Mouse (Mus musculus): ENCODE measurements around the gene Ccdc106. TPM values are rescaled to one million over a fixed set of nuclear protein-coding genes. Genes with fewer than 3 reads are reported as not detected.
A peak's percentile ranks its signal among the peaks of the same experiment; 100 is the strongest.

Gene Ccdc106
- total and polyA plus RNA-seq, 2 experiments: 0.28 to 0.35 TPM

DNA sequence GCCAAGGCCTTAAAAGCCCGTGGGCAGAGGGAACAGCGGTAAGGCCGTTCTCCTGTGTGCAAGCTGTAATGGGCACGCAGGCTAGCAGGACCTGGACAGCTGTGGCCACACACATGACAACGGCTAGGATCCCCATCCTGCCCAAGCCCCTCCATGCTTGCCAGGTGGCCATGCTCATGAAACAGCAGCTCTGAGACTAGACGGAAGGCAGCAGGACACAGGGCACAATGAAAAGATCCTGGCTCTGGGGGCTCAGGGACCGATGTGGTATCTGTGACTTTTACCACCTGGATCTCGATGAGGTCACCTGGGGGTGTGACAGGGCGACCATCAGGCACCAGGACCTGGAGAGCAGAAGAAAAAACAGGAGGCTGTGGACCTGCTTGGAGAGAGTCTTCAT is 15.8 kb downstream of the Ccdc106 start:
- no peaks in the 10 kb centered on the region for H3K79me2 ChIP-seq (ENCODE audit: control insufficient read depth, insufficient read depth, low read length)
- TF ChIP-seq POLR2A (IDR thresholded peaks at IDR 0.05; ENCODE audit: extremely low read depth, insufficient read depth, low read length) (no peak), CTCF (IDR thresholded peaks at IDR 0.05; ENCODE audit: low read depth, low read length) (no peak)
- WGBS: 97% methylated on average over 9 of the region's 9 CpGs
- H3K36me3 ChIP-seq (ENCODE audit: control insufficient read depth, insufficient read depth, low read length): peaks cover 8% of the 10 kb centered on the region
- H3K4me1 ChIP-seq (ENCODE audit: control insufficient read depth, insufficient read depth, low read length): peaks cover 2% of the 10 kb centered on the region
- DNase-seq (ENCODE audit: extremely low read depth, low read depth, low spot score): no peak
- H3K9ac ChIP-seq (ENCODE audit: low read depth, low read length): no peak overlapping the region
- no peak overlapping the region for H3K27ac ChIP-seq (replicated peaks; ENCODE audit: insufficient read depth, low read depth, low read length)
- H3K4me3 ChIP-seq (ENCODE audit: insufficient read depth, low read depth, low read length): no peak overlapping the region
- 0 out of 2 replicates have a peak, but pooled peaks cover 3% of the 10 kb centered on the region for H3K27me3 ChIP-seq (ENCODE audit: control insufficient read depth, insufficient read depth, low read length)

DNA sequence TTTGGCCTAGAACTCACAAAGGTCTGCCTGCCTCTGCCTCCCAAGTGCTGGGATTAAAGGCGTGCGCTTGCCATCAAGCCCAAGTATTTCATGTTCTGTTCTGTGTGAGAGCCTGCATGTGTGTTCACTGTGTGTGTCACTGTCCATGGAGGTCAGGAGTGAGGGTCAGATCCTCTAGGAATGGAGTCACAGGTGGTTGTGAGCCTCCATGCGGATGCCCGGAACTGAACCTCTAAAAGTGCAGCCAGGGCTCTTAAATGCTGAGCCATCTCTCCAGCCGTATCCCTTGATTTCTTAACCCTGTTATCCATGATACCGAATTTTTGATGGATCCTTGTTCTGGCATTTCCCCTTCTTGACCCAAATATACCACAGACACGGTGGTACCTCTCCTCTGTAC is 16.7 kb downstream of the Ccdc106 start:
- peaks cover 2% of the 10 kb centered on the region for H3K4me1 ChIP-seq (ENCODE audit: control insufficient read depth, insufficient read depth, low read length)
- WGBS: 96% methylated on average over 7 of the region's 7 CpGs
- no peaks in the 10 kb centered on the region for H3K79me2 ChIP-seq (ENCODE audit: control insufficient read depth, insufficient read depth, low read length)
- no peak overlapping the region for H3K9ac ChIP-seq (ENCODE audit: low read depth, low read length)
- TF ChIP-seq POLR2A (IDR thresholded peaks at IDR 0.05; ENCODE audit: extremely low read depth, insufficient read depth, low read length) (no peak), CTCF (IDR thresholded peaks at IDR 0.05; ENCODE audit: low read depth, low read length) (no peak)
- peaks cover 1% of the 10 kb centered on the region; the same call in 1 of the 2 replicates for H3K36me3 ChIP-seq (ENCODE audit: control insufficient read depth, insufficient read depth, low read length)
- no peak overlapping the region for H3K27ac ChIP-seq (replicated peaks; ENCODE audit: insufficient read depth, low read depth, low read length)
- no peak overlapping the region for H3K4me3 ChIP-seq (ENCODE audit: insufficient read depth, low read depth, low read length)
- no peaks in the 10 kb centered on the region for H3K27me3 ChIP-seq (ENCODE audit: control insufficient read depth, insufficient read depth, low read length)
- no peak for DNase-seq (ENCODE audit: extremely low read depth, low read depth, low spot score)

DNA sequence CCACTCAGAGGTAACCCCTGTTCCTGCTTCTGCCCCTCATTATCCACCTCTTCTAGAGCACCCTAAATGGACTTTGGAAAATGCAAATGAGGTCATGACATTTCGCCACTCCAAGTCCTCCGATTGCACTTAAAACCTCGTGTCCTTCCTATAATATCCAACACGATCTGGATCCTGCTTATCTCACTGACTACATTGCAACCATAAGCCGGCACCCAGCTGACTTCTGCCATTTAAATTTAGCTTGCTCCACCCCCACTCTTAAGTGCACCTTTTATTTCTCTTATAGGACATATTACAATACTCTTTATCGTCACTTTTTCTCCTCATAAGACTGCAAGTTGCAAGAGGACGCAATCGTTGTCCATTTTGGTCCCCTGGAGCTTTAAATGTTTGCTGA is 17.1 kb downstream of the Ccdc106 start:
- Histone ChIP-seq H3K36me3 (ENCODE audit: control insufficient read depth, insufficient read depth, low read length) (no peaks in the 10 kb centered on the region), H3K9ac (ENCODE audit: low read depth, low read length) (no peak overlapping the region), H3K27ac (replicated peaks; ENCODE audit: insufficient read depth, low read depth, low read length) (no peak overlapping the region), H3K79me2 (ENCODE audit: control insufficient read depth, insufficient read depth, low read length) (no peaks in the 10 kb centered on the region), H3K4me3 (ENCODE audit: insufficient read depth, low read depth, low read length) (no peak overlapping the region), H3K4me1 (ENCODE audit: control insufficient read depth, insufficient read depth, low read length) (peaks cover 2% of the 10 kb centered on the region), H3K27me3 (ENCODE audit: control insufficient read depth, insufficient read depth, low read length) (no peaks in the 10 kb centered on the region)
- no peak for DNase-seq (ENCODE audit: extremely low read depth, low read depth, low spot score)
- TF ChIP-seq POLR2A (IDR thresholded peaks at IDR 0.05; ENCODE audit: extremely low read depth, insufficient read depth, low read length): no peak
- TF ChIP-seq CTCF (IDR thresholded peaks at IDR 0.05; ENCODE audit: low read depth, low read length): no peak
- 66% methylated on average over 8 of the region's 8 CpGs for WGBS

DNA sequence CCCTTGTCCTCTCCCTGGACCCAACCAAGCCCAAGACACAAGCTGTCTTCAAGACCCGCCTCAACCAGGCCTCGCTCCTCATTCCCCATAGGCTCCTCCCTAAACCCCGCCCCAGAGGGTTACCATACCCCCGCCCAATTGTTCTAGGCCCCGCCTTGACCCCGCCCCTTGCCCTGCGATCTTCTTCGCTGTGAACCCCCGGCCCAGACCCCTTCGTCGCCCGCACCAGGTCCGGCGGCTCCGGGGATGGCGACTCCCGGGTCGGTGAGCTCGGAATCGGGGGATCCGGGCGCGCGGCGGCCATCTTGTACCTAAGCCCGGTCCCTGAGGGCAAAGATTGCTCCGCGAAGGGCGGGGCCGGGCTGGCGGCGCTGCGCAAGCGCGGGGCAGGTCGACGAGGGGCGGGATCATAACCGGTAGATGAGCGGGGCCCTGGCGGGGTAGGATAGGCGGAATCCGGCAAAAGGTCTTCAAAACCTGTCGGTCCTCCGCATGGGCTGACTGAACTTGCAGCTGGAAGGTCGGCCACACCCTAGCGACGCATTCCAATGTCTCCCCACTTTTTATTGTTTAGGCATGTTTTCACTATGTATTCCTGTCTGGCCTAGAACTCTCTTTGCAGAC is 17.9 kb downstream of the Ccdc106 start, which contains the start of gene Zfp784:
TSS of gene Zfp784 (minus strand) at position 338 of the 624 bp plus-strand sequence.
- WGBS: under 1% methylated on average over 48 of the region's 48 CpGs
- Histone ChIP-seq H3K4me1 (ENCODE audit: control insufficient read depth, insufficient read depth, low read length) (peaks cover 2% of the 10 kb centered on the region), H3K9ac (ENCODE audit: low read depth, low read length) (peak within 1 kb of the TSS; percentile 92), H3K79me2 (ENCODE audit: control insufficient read depth, insufficient read depth, low read length) (no peaks in the 10 kb centered on the region), H3K27ac (replicated peaks; ENCODE audit: insufficient read depth, low read depth, low read length) (peak within 1 kb of the TSS; percentile 94), H3K36me3 (ENCODE audit: control insufficient read depth, insufficient read depth, low read length) (no peaks in the 10 kb centered on the region), H3K27me3 (ENCODE audit: control insufficient read depth, insufficient read depth, low read length) (no peaks in the 10 kb centered on the region), H3K4me3 (ENCODE audit: insufficient read depth, low read depth, low read length) (peak within 1 kb of the TSS; percentile 79)
- TF ChIP-seq CTCF (IDR thresholded peaks at IDR 0.05; ENCODE audit: low read depth, low read length) (no peak), POLR2A (IDR thresholded peaks at IDR 0.05; ENCODE audit: extremely low read depth, insufficient read depth, low read length) (peak; percentile 67; the same call in 1 of the 2 replicates)
- peak; percentile 72 for DNase-seq (ENCODE audit: extremely low read depth, low read depth, low spot score)

DNA sequence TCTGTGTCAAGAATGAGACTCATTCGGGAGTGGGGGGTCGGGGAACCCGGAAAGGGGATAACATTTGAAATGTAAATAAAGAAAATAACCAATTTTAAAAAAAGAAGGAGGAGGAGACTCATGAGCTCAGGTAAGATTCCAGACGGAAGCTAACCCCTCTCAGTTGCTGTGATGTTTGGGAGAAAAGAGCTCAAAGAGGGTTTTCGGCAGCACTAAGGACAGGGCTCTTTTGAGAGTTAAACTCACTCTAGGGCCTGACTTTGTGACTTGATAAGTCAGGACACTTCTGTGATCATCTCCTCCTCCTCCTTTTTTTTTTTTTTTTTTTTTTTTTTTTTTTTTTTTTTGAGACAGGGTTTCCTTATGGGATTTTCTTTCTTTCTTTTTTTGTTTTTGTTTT is 18.6 kb downstream of the Ccdc106 start:
- TF ChIP-seq POLR2A (IDR thresholded peaks at IDR 0.05; ENCODE audit: extremely low read depth, insufficient read depth, low read length): no peak
- no peak for TF ChIP-seq CTCF (IDR thresholded peaks at IDR 0.05; ENCODE audit: low read depth, low read length)
- Histone ChIP-seq H3K27ac (replicated peaks; ENCODE audit: insufficient read depth, low read depth, low read length) (no peak overlapping the region), H3K4me1 (ENCODE audit: control insufficient read depth, insufficient read depth, low read length) (peaks cover 2% of the 10 kb centered on the region), H3K27me3 (ENCODE audit: control insufficient read depth, insufficient read depth, low read length) (no peaks in the 10 kb centered on the region), H3K36me3 (ENCODE audit: control insufficient read depth, insufficient read depth, low read length) (no peaks in the 10 kb centered on the region), H3K79me2 (ENCODE audit: control insufficient read depth, insufficient read depth, low read length) (no peaks in the 10 kb centered on the region), H3K9ac (ENCODE audit: low read depth, low read length) (no peak overlapping the region), H3K4me3 (ENCODE audit: insufficient read depth, low read depth, low read length) (no peak overlapping the region; the same call in none of the 2 replicates)
- DNase-seq (ENCODE audit: extremely low read depth, low read depth, low spot score): no peak
- 28% methylated on average over 5 of the region's 5 CpGs for WGBS

DNA sequence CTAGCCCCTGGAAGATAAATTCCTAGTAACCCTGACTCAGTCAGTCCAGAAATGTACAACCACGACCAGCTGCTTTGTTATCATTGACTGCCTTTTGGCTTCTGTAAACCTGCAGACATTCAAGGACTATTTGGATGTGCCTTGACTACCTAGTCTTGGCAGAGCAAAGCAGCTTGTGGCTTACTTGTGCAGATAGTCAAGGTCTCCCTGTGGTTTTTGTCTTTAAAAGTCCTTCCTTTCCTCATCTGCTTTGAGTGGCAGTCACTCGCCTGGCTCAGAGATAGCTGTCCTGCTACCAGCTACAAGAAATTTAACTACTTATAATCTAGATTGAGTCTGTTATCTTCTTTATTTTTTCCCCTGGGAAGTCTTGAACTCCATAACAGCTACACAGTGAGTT is 24.6 kb downstream of the Ccdc106 start:
- H3K27me3 ChIP-seq (ENCODE audit: control insufficient read depth, insufficient read depth, low read length): no peaks in the 10 kb centered on the region
- H3K9ac ChIP-seq (ENCODE audit: low read depth, low read length): no peak overlapping the region
- TF ChIP-seq POLR2A (IDR thresholded peaks at IDR 0.05; ENCODE audit: extremely low read depth, insufficient read depth, low read length): no peak
- TF ChIP-seq CTCF (IDR thresholded peaks at IDR 0.05; ENCODE audit: low read depth, low read length): no peak
- H3K4me3 ChIP-seq (ENCODE audit: insufficient read depth, low read depth, low read length): no peak overlapping the region
- no peaks in the 10 kb centered on the region for H3K4me1 ChIP-seq (ENCODE audit: control insufficient read depth, insufficient read depth, low read length)
- H3K79me2 ChIP-seq (ENCODE audit: control insufficient read depth, insufficient read depth, low read length): no peaks in the 10 kb centered on the region
- no peak overlapping the region for H3K27ac ChIP-seq (replicated peaks; ENCODE audit: insufficient read depth, low read depth, low read length)
- 70% methylated on average over 2 of the region's 2 CpGs for WGBS
- no peak for DNase-seq (ENCODE audit: extremely low read depth, low read depth, low spot score)
- no peaks in the 10 kb centered on the region for H3K36me3 ChIP-seq (ENCODE audit: control insufficient read depth, insufficient read depth, low read length)
